Mouse (Mus musculus) lung, postnatal 4 days (tissue): ENCODE data around the gene Coq6.
"Not testable (repeated sequence)": the region's sequence is repeated elsewhere in the genome, so short reads cannot be mapped to it uniquely, and the experiment has no call there.

Source experiments
- DNase-seq, 2 experiments: peaks; one replicate each; pipeline ENCODE4 v3.0.0; 2021

Coq6 gene

GRCm38 (mm10) chr12:84361555-84362489 is at the start of gene Coq6, which contains the start of gene Fam161b:
Coq6 (plus strand) TSS chr12:84361657.
Fam161b (minus strand) TSS chr12:84361833.
- peak; percentile 93 to 95 for DNase-seq

- no peak for DNase-seq
Measured at GRCm38 (mm10) chr12:84316006-84316405, 45.5 kb upstream of the Coq6 start.

- peak; percentile 89 for DNase-seq
Measured at GRCm38 (mm10) chr12:84316721-84317621, 44.5 kb upstream of the Coq6 start, which contains the start of gene Zfp410. Zfp410 (plus strand) TSS chr12:84316852.

GRCm38 (mm10) chr12:84327111-84327512 is 34.3 kb upstream of the Coq6 start:
- DNase-seq: peak; percentile 10 to 25

- no peak for DNase-seq
Measured at GRCm38 (mm10) chr12:84336963-84337625, 24.4 kb upstream of the Coq6 start.

GRCm38 (mm10) chr12:84347192-84347591 is 14.3 kb upstream of the Coq6 start:
- DNase-seq: peak; percentile 39 to 50

GRCm38 (mm10) chr12:84358699-84359098 is 2.8 kb upstream of the Coq6 start:
- DNase-seq: not testable (repeated sequence)

- no peak for DNase-seq
Measured at GRCm38 (mm10) chr12:84362872-84363271, 1.4 kb downstream of the Coq6 start.

- no peak for DNase-seq
Measured at GRCm38 (mm10) chr12:84364291-84364690, 2.8 kb downstream of the Coq6 start.

- no peak for DNase-seq
Measured at GRCm38 (mm10) chr12:84365137-84365536, 3.7 kb downstream of the Coq6 start.

- DNase-seq: no peak
Measured at GRCm38 (mm10) chr12:84366971-84367370, 5.5 kb downstream of the Coq6 start.

GRCm38 (mm10) chr12:84371647-84372046 is 10.2 kb downstream of the Coq6 start:
- no peak for DNase-seq

- DNase-seq: no peak
Measured at GRCm38 (mm10) chr12:84373831-84374481, 12.5 kb downstream of the Coq6 start.

GRCm38 (mm10) chr12:84382369-84382768 is 20.9 kb downstream of the Coq6 start:
- DNase-seq: no peak

- peak; percentile 54 to 73 for DNase-seq
Measured at GRCm38 (mm10) chr12:84384644-84385081, 23.2 kb downstream of the Coq6 start.

GRCm38 (mm10) chr12:84385408-84385807 is 24.0 kb downstream of the Coq6 start:
- no peak for DNase-seq

GRCm38 (mm10) chr12:84388097-84388496 is 26.6 kb downstream of the Coq6 start:
- no peak for DNase-seq

GRCm38 (mm10) chr12:84388774-84389400 is 27.4 kb downstream of the Coq6 start:
- DNase-seq: no peak

- DNase-seq: no peak
Measured at GRCm38 (mm10) chr12:84390336-84390735, 28.9 kb downstream of the Coq6 start.

- no peak for DNase-seq
Measured at GRCm38 (mm10) chr12:84392681-84393080, 31.2 kb downstream of the Coq6 start.

GRCm38 (mm10) chr12:84393847-84394246 is 32.4 kb downstream of the Coq6 start:
- DNase-seq: no peak
